Mouse (Mus musculus) heart, embryonic 13.5 days (tissue): ENCODE measurements at regions not wholly inside any gene's neighbourhood (a gene's known extent, or its start where the extent isn't known, plus 50 kb on each side); places are given as distances from the start of the nearest gene placed in this dataset.
A peak's percentile ranks its signal among the peaks of the same experiment; 100 is the strongest.

Experiments
- ATAC-seq: fragments of 200-750 bp; cut with Nextera tagmentation; 2 replicates; pipeline ENCODE4 v1.8.0; 2017; ENCODE audit warnings: moderate TSS enrichment; ENCODE audit not compliant: insufficient number of reproducible peaks, low FRiP score, low TSS enrichment; ENCODE audit errors: extremely low read depth
- H3K27ac ChIP-seq: fragments of 300-500 bp; sonication (generic); replicated peaks from 2 replicates; pipeline ENCODE4 v1.5.1; 2015; ENCODE audit warnings: moderate library complexity, mild to moderate bottlenecking, inconsistent platforms
- H3K27me3 ChIP-seq: fragments of 300-500 bp; sonication (generic); replicated peaks from 2 replicates; pipeline ENCODE4 v1.6.1; 2015; ENCODE audit warnings: mild to moderate bottlenecking, inconsistent platforms
- H3K36me3 ChIP-seq: fragments of 300-500 bp; sonication (generic); 2 replicates; pipeline ENCODE4 v1.6.1; 2015; ENCODE audit warnings: mild to moderate bottlenecking, inconsistent platforms
- H3K4me1 ChIP-seq: fragments of 300-500 bp; sonication (generic); 2 replicates; pipeline ENCODE4 v1.6.1; 2015; ENCODE audit warnings: inconsistent platforms
- H3K4me2 ChIP-seq: fragments of 300-500 bp; sonication (generic); 2 replicates; pipeline ENCODE4 v1.6.1; 2015; ENCODE audit warnings: inconsistent platforms, mild to moderate bottlenecking, moderate library complexity
- H3K4me3 ChIP-seq: fragments of 300-500 bp; sonication (generic); 2 replicates; pipeline ENCODE4 v1.5.1; 2015; ENCODE audit warnings: moderate library complexity, mild to moderate bottlenecking, inconsistent platforms
- H3K9ac ChIP-seq: fragments of 300-500 bp; sonication (generic); 2 replicates; pipeline ENCODE4 v1.6.1; 2015; ENCODE audit warnings: inconsistent platforms, mild to moderate bottlenecking, moderate library complexity
- H3K9me3 ChIP-seq: fragments of 300-500 bp; sonication (generic); 2 replicates; pipeline ENCODE4 v1.6.1; 2016; ENCODE audit warnings: inconsistent platforms
- WGBS: fragments of 180-500 bp; shearing (Covaris S2); methylation state at CpG from one replicate; pipeline ENCODE4 v1.1.7; 2015; ENCODE audit warnings: mixed read lengths; 5-methylcytosine and 5-hydroxymethylcytosine counted together

DNA sequence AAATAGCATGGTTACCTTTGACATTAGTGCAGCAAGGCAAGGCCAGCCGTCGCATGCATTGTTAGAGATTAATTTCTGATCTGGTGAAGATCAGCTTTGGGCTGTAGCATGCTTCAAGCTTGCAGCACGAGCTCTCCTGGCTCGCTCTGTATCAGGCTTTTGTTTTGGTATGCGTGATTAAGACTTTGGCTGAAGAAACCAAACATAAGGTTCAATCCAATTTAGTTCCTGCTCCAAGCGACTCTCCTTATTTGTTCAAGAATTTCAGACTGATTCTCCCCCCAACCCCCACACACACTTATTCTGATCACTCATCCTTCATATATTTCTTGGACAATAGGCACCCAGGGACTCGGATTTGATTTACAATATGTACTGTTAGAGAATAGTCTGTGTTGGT, 118.0 kb upstream of the Gm5148 start:
- WGBS = 61% methylated on average over 7 of the region's 7 CpGs
- no peak for ATAC-seq

DNA sequence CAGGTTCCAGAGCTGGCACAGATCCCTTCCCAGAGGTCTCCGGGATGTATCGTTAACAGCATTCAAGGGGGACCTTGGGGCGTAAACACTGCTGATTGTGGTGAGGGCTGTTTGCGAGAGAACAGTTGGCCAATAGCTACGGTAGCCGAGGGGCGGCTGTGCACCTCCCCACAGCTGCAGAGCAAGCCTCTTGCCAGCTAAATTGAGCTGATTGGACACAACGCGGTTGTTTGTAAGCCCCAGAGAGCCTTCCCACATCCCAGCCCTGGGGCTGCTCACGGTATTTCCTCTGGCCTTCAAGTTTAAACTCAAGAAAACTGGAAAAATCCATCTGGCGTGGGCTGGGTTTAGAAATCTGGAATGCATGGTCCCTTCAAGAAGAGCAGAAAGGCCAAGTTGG, 114.6 kb upstream of the Gm5148 start:
- H3K27me3 ChIP-seq = no peaks in the 10 kb centered on the region
- no peak overlapping the region for H3K27ac ChIP-seq
- WGBS = 79% methylated on average over 11 of the region's 11 CpGs
- H3K9ac ChIP-seq = no peak overlapping the region
- H3K4me3 ChIP-seq = no peak overlapping the region
- no peaks in the 10 kb centered on the region for H3K9me3 ChIP-seq
- no peak for ATAC-seq
- no peak overlapping the region for H3K4me2 ChIP-seq
- peaks cover 24% of the 10 kb centered on the region for H3K4me1 ChIP-seq
- H3K36me3 ChIP-seq = no peaks in the 10 kb centered on the region

More for the DNA sequence above, 118.0 kb upstream of the Gm5148 start:
- H3K4me3 ChIP-seq = no peak overlapping the region
- H3K4me1 ChIP-seq = peaks cover 32% of the 10 kb centered on the region
- H3K4me2 ChIP-seq = no peak overlapping the region
- no peaks in the 10 kb centered on the region for H3K27me3 ChIP-seq
- H3K36me3 ChIP-seq = no peaks in the 10 kb centered on the region
- no peak overlapping the region for H3K9ac ChIP-seq
- no peaks in the 10 kb centered on the region for H3K9me3 ChIP-seq
- H3K27ac ChIP-seq = no peak overlapping the region

- no peak overlapping the region for H3K4me2 ChIP-seq
- no peaks in the 10 kb centered on the region for H3K27me3 ChIP-seq
- H3K4me1 ChIP-seq = peaks cover 20% of the 10 kb centered on the region
- no peak overlapping the region for H3K9ac ChIP-seq
- no peaks in the 10 kb centered on the region for H3K9me3 ChIP-seq
- H3K27ac ChIP-seq = no peak overlapping the region
- WGBS = 12% methylated on average over 5 of the region's 5 CpGs
- H3K4me3 ChIP-seq = no peak overlapping the region
- ATAC-seq = no peak
- H3K36me3 ChIP-seq = no peaks in the 10 kb centered on the region
Measured at GRCm38 (mm10) chr3:37836749-37837148, 112.5 kb upstream of the Gm5148 start.

GRCm38 (mm10) chr3:37835687-37836086, 111.4 kb upstream of the Gm5148 start:
- Histone ChIP-seq H3K27me3 (no peaks in the 10 kb centered on the region), H3K36me3 (no peaks in the 10 kb centered on the region), H3K4me1 (peaks cover 20% of the 10 kb centered on the region), H3K9me3 (no peaks in the 10 kb centered on the region), H3K27ac (no peak overlapping the region), H3K4me3 (no peak overlapping the region), H3K4me2 (no peak overlapping the region), H3K9ac (no peak overlapping the region)
- WGBS = 79% methylated on average over 2 of the region's 2 CpGs
- ATAC-seq = no peak

DNA sequence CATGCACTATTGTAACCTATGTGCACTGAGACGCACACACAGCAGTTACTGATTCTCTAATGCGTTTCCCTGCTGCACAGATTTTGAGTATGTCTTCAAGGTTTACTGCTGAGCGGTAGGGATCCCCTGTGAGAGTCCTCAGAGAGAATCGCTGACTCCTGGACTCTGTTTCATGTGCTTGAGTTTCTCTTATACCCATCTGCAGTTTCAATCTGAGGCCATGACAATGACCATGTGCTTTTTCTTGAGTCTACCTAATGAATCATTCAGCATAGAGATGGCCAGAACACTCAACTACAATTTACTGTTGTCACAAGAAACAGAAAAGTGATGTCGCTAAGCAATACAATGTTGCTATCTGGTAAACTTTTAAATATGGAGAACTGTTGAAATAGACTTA, 110.8 kb upstream of the Gm5148 start:
- Histone ChIP-seq H3K27me3 (no peaks in the 10 kb centered on the region), H3K27ac (peak overlapping the region; percentile 73), H3K9me3 (no peaks in the 10 kb centered on the region), H3K4me1 (peaks cover 20% of the 10 kb centered on the region), H3K9ac (no peak overlapping the region), H3K4me3 (no peak overlapping the region), H3K36me3 (no peaks in the 10 kb centered on the region), H3K4me2 (0 out of 2 replicates have a peak overlapping the region, but pooled peaks have one; percentile 17)
- 74% methylated on average over 5 of the region's 5 CpGs for WGBS
- ATAC-seq = no peak

- no peaks in the 10 kb centered on the region for H3K27me3 ChIP-seq
- no peak for ATAC-seq
- H3K4me3 ChIP-seq = no peak overlapping the region
- no peak overlapping the region for H3K9ac ChIP-seq
- H3K4me1 ChIP-seq = peaks cover 20% of the 10 kb centered on the region
- no peaks in the 10 kb centered on the region for H3K9me3 ChIP-seq
- WGBS = 24% methylated on average over 3 of the region's 3 CpGs
- peak overlapping the region; percentile 73 for H3K27ac ChIP-seq
- no peaks in the 10 kb centered on the region for H3K36me3 ChIP-seq
- H3K4me2 ChIP-seq = peak overlapping the region; percentile 17; the same call in 1 of the 2 replicates
Measured at GRCm38 (mm10) chr3:37834626-37835025, 110.3 kb upstream of the Gm5148 start.

GRCm38 (mm10) chr3:37833387-37833786, 109.1 kb upstream of the Gm5148 start:
- no peaks in the 10 kb centered on the region for H3K36me3 ChIP-seq
- no peak for ATAC-seq
- 63% methylated on average over 4 of the region's 4 CpGs for WGBS
- peaks cover 20% of the 10 kb centered on the region for H3K4me1 ChIP-seq
- no peaks in the 10 kb centered on the region for H3K9me3 ChIP-seq
- H3K4me2 ChIP-seq = no peak overlapping the region
- H3K9ac ChIP-seq = no peak overlapping the region
- no peak overlapping the region for H3K27ac ChIP-seq
- H3K27me3 ChIP-seq = no peaks in the 10 kb centered on the region
- no peak overlapping the region for H3K4me3 ChIP-seq

DNA sequence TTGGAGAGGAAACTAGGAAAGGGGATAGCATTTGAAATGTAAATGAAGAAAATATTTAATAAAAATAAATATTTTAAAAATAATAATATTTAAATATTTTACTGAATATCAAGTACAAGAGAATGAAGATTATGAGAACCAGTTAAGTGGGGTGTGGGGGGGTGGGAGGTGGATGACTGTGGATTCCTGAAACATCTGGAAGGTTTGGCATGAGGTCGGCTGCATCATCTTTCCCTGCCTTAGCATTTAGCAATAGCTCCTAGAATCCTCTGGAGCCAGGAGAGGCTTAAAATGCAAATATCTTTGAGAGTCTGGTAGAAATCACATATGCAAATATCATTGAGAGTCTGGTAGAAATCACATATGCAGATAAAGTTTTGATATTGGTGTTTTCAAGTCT, 103.3 kb upstream of the Gm5148 start:
- no peak overlapping the region for H3K4me2 ChIP-seq
- no peak overlapping the region for H3K27ac ChIP-seq
- H3K9me3 ChIP-seq = peaks cover 5% of the 10 kb centered on the region; the same call in 1 of the 2 replicates
- H3K36me3 ChIP-seq = no peaks in the 10 kb centered on the region
- no peaks in the 10 kb centered on the region for H3K27me3 ChIP-seq
- H3K9ac ChIP-seq = no peak overlapping the region
- WGBS = 55% methylated on average over 1 of the region's 1 CpGs
- H3K4me3 ChIP-seq = no peak overlapping the region
- no peaks in the 10 kb centered on the region for H3K4me1 ChIP-seq
- no peak for ATAC-seq

- Histone ChIP-seq H3K4me3 (no peak overlapping the region), H3K36me3 (no peaks in the 10 kb centered on the region), H3K27me3 (no peaks in the 10 kb centered on the region), H3K9me3 (peaks cover 5% of the 10 kb centered on the region; the same call in 1 of the 2 replicates), H3K27ac (no peak overlapping the region), H3K4me1 (no peaks in the 10 kb centered on the region), H3K9ac (no peak overlapping the region), H3K4me2 (no peak overlapping the region)
- no peak for ATAC-seq
- WGBS = 85% methylated on average over 4 of the region's 4 CpGs
Measured at GRCm38 (mm10) chr3:37825602-37826001, 101.3 kb upstream of the Gm5148 start.

GRCm38 (mm10) chr3:37824681-37825080, 100.4 kb upstream of the Gm5148 start:
- WGBS = 80% methylated on average over 5 of the region's 5 CpGs
- Histone ChIP-seq H3K9me3 (peaks cover 5% of the 10 kb centered on the region; the same call in 1 of the 2 replicates), H3K27ac (no peak overlapping the region), H3K4me3 (no peak overlapping the region), H3K4me1 (no peaks in the 10 kb centered on the region), H3K4me2 (no peak overlapping the region), H3K9ac (no peak overlapping the region), H3K27me3 (no peaks in the 10 kb centered on the region), H3K36me3 (no peaks in the 10 kb centered on the region)
- no peak for ATAC-seq

DNA sequence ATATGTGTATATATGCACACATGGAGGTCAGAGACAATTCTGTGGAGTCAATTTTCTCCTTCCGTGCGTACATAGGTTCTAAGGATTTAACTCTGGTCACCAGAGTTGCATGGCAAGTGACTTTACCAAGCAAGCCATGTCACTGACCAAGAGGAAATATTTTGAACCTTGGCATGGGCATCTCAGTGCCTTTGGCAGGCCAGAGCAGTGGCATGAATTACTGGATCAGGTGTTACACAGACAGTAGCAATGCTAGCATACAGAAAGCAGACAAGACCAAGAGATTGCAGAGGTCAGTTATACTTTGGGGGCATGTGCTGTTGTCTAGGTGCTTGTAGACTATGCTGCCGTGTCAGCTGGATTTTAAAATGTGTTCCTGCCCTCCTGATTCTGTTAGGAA, 95.2 kb upstream of the Gm5148 start:
- H3K9ac ChIP-seq = no peak overlapping the region
- ATAC-seq = no peak
- H3K4me3 ChIP-seq = no peak overlapping the region
- H3K27ac ChIP-seq = no peak overlapping the region
- H3K36me3 ChIP-seq = no peaks in the 10 kb centered on the region
- H3K27me3 ChIP-seq = no peaks in the 10 kb centered on the region; the same call in 1 of the 2 replicates
- 76% methylated on average over 3 of the region's 3 CpGs for WGBS
- H3K4me2 ChIP-seq = no peak overlapping the region
- peaks cover 5% of the 10 kb centered on the region; the same call in 1 of the 2 replicates for H3K9me3 ChIP-seq
- no peaks in the 10 kb centered on the region for H3K4me1 ChIP-seq

- 68% methylated on average over 3 of the region's 3 CpGs for WGBS
- Histone ChIP-seq H3K27ac (no peak overlapping the region), H3K9ac (no peak overlapping the region), H3K4me2 (no peak overlapping the region), H3K36me3 (no peaks in the 10 kb centered on the region), H3K9me3 (no peaks in the 10 kb centered on the region), H3K27me3 (no peaks in the 10 kb centered on the region; the same call in 1 of the 2 replicates), H3K4me3 (no peak overlapping the region), H3K4me1 (no peaks in the 10 kb centered on the region)
- ATAC-seq = no peak
Measured at GRCm38 (mm10) chr3:37817434-37817805, 93.1 kb upstream of the Gm5148 start.
